Mouse (Mus musculus): ENCODE results near the gene Abtb1. TPM values are rescaled to one million over a fixed set of nuclear protein-coding genes. Genes with fewer than 3 reads are reported as not detected.

The Abtb1 gene
- 20.0 and 25.1 TPM in 2 replicates for polyA plus RNA-seq (2015; fragmentation: Nextera tagmentation; extraction: Ambion mirVana)

GRCm38 (mm10) chr6:88841781-88842689, at the start of gene Abtb1:
Abtb1 (minus strand) TSS chr6:88841984.

GRCm38 (mm10) chr6:88874868-88875508, 33.2 kb upstream of the Abtb1 start, which contains the start of gene Podxl2:
Podxl2 (minus strand) TSS chr6:88875044.

Other genes starting within 250 kb of the Abtb1 start
- 0.25 and 0.92 TPM in 2 replicates for gene Kbtbd12, start 204.0 kb downstream of the Abtb1 start, polyA plus RNA-seq (2015; fragmentation: Nextera tagmentation; extraction: Ambion mirVana)
- gene Mgll, start 117.6 kb downstream of the Abtb1 start, polyA plus RNA-seq (2015; fragmentation: Nextera tagmentation; extraction: Ambion mirVana) = 99.1 and 126 TPM in 2 replicates
- gene Podxl2, start 33.1 kb upstream of the Abtb1 start, polyA plus RNA-seq (2015; fragmentation: Nextera tagmentation; extraction: Ambion mirVana) = 16.5 and 20.5 TPM in 2 replicates
- gene Mcm2, start 56.8 kb upstream of the Abtb1 start, polyA plus RNA-seq (2015; fragmentation: Nextera tagmentation; extraction: Ambion mirVana) = 28.5 and 34.2 TPM in 2 replicates
- gene Tpra1, start 60.3 kb upstream of the Abtb1 start, polyA plus RNA-seq (2015; fragmentation: Nextera tagmentation; extraction: Ambion mirVana) = 32.2 and 34.5 TPM in 2 replicates

Measured in urinary bladder, postnatal 0 days (tissue).